ENCODE assay signal across 16 mouse cellular contexts in genomic region chr3:62376719-62377118, GRCm38 (mm10).
"Had no signal": no experiment of that assay in that cellular context is flagged by ENCODE, and none has a peak within 500 bp of the region (broad histone marks: within the 10 kb centered on the region; RNA-seq: fewer than 3 reads in every experiment).

No protein-coding gene starts in this region.

- H3K36me3 ChIP-seq: neural tube, embryonic 13.5 days; neural tube, embryonic 15.5 days; stomach, embryonic 15.5 days had no signal

- H3K9ac ChIP-seq: neural tube, embryonic 13.5 days; neural tube, embryonic 15.5 days; stomach, embryonic 15.5 days had no signal

- H3K4me3 ChIP-seq: neural tube, embryonic 13.5 days; neural tube, embryonic 15.5 days; stomach, embryonic 15.5 days had no signal

- H3K27ac ChIP-seq: neural tube, embryonic 13.5 days; neural tube, embryonic 15.5 days; stomach, embryonic 15.5 days; stomach, postnatal 0 days had no signal

- H3K27me3 ChIP-seq: neural tube, embryonic 13.5 days; neural tube, embryonic 15.5 days; stomach, embryonic 15.5 days had no signal

- H3K4me2 ChIP-seq: neural tube, embryonic 13.5 days; neural tube, embryonic 15.5 days; stomach, embryonic 15.5 days had no signal

- DNase-seq: retina, postnatal 1 day; right cerebral cortex, adult 18-20 months; right cerebral cortex, postnatal 14 days; right cerebral cortex, postnatal 25 days; right cerebral cortex, postnatal 4 days; spleen, adult 18-20 months; thymus, adult 18-20 months; thymus, adult 2 months; thymus, postnatal 14 days; thymus, postnatal 25 days; thymus, postnatal 36 days; thymus, postnatal 4 days had no signal

- H3K4me1 ChIP-seq: stomach, embryonic 15.5 days had no signal

- H3K9me3 ChIP-seq: neural tube, embryonic 13.5 days; neural tube, embryonic 15.5 days; stomach, embryonic 15.5 days had no signal
